Mouse (Mus musculus) bone marrow macrophage, adult 2 months (primary cell): ENCODE measurements around the gene Mrpl27. TPM values are rescaled to one million over a fixed set of nuclear protein-coding genes. Genes with fewer than 3 reads are reported as not detected.

Experiments
- H3K27ac ChIP-seq: 2 replicates; pipeline ENCODE4 v1.5.1; 2012; ENCODE audit warnings: low read depth, low read length; ENCODE audit not compliant: insufficient read depth
- H3K4me1 ChIP-seq: 2 replicates; pipeline ENCODE4 v1.6.1; 2012; ENCODE audit warnings: low read length; ENCODE audit not compliant: control insufficient read depth, insufficient read depth
- H3K4me3 ChIP-seq: 2 replicates; pipeline ENCODE4 v1.5.1; 2012; ENCODE audit warnings: mild to moderate bottlenecking, low read length, moderate library complexity; ENCODE audit not compliant: insufficient read depth
- CTCF ChIP-seq: IDR thresholded peaks from 2 replicates; pipeline ENCODE4 v1.5.1; 2012; ENCODE audit warnings: low read depth, mild to moderate bottlenecking, low read length, moderate library complexity
- POLR2A ChIP-seq: IDR thresholded peaks from 2 replicates; pipeline ENCODE4 v1.6.1; 2012; ENCODE audit warnings: mild to moderate bottlenecking, low read depth, low read length, borderline replicate concordance
- polyA plus RNA-seq: library from polyadenylated mRNA; stranded (reverse); fragments of >200 nt; gene quantifications from 2 replicates; pipeline ENCODE4 v1.2.4, GENCODE M21; 2012; ENCODE audit not compliant: missing spikeins, insufficient read depth, insufficient read length

Mrpl27 gene
- 65.1 and 74.4 TPM in 2 replicates for polyA plus RNA-seq

GRCm38 (mm10) chr11:94653663-94654436 lies at the start of gene Mrpl27, which contains the start of gene Eme1:
Gene Mrpl27 (plus strand): TSS chr11:94653767.
Gene Eme1 (minus strand): TSS chr11:94653964.
- H3K4me3 ChIP-seq: peak within 1 kb of the TSS; percentile 73
- TF ChIP-seq CTCF (no peak), POLR2A (no peak)
- H3K27ac ChIP-seq: peak within 1 kb of the TSS; percentile 71

GRCm38 (mm10) chr11:94610744-94611740 lies 42.5 kb upstream of the Mrpl27 start:
- Histone ChIP-seq H3K4me3 (peak overlapping the region; percentile 17; the same call in 1 of the 2 replicates), H3K27ac (peak overlapping the region; percentile 72), H3K4me1 (peaks cover 8% of the 10 kb centered on the region)
- no peak for TF ChIP-seq POLR2A
- TF ChIP-seq CTCF: no peak

More at GRCm38 (mm10) chr11:94653663-94654436, at the start of gene Mrpl27, which contains the start of gene Eme1:
- H3K4me1 ChIP-seq: peaks cover 5% of the 10 kb centered on the region

GRCm38 (mm10) chr11:94614603-94615002 lies 39.0 kb upstream of the Mrpl27 start:
- TF ChIP-seq CTCF (no peak), POLR2A (no peak)
- Histone ChIP-seq H3K27ac (no peak overlapping the region), H3K4me1 (peaks cover 8% of the 10 kb centered on the region), H3K4me3 (no peak overlapping the region)

- peaks cover 8% of the 10 kb centered on the region for H3K4me1 ChIP-seq
- TF ChIP-seq POLR2A: no peak
- TF ChIP-seq CTCF: no peak
Measured at GRCm38 (mm10) chr11:94615494-94615893, 38.1 kb upstream of the Mrpl27 start.

GRCm38 (mm10) chr11:94617646-94618045 lies 35.9 kb upstream of the Mrpl27 start:
- Histone ChIP-seq H3K27ac (no peak overlapping the region), H3K4me1 (peaks cover 6% of the 10 kb centered on the region; the same call in 1 of the 2 replicates), H3K4me3 (no peak overlapping the region)
- TF ChIP-seq CTCF: no peak
- no peak for TF ChIP-seq POLR2A

More at GRCm38 (mm10) chr11:94615494-94615893, 38.1 kb upstream of the Mrpl27 start:
- Histone ChIP-seq H3K27ac (no peak overlapping the region), H3K4me3 (no peak overlapping the region)

- no peak for TF ChIP-seq POLR2A
- no peak for TF ChIP-seq CTCF
- Histone ChIP-seq H3K27ac (no peak overlapping the region), H3K4me3 (no peak overlapping the region), H3K4me1 (peaks cover 6% of the 10 kb centered on the region; the same call in 1 of the 2 replicates)
Measured at GRCm38 (mm10) chr11:94620766-94621457, 32.7 kb upstream of the Mrpl27 start.

GRCm38 (mm10) chr11:94621458-94621852 lies 32.1 kb upstream of the Mrpl27 start:
- TF ChIP-seq POLR2A (no peak), CTCF (no peak)
- no peak overlapping the region for H3K27ac ChIP-seq
- H3K4me3 ChIP-seq: no peak overlapping the region
- H3K4me1 ChIP-seq: peaks cover 6% of the 10 kb centered on the region; the same call in 1 of the 2 replicates

- H3K27ac ChIP-seq: no peak overlapping the region
- H3K4me3 ChIP-seq: no peak overlapping the region
- TF ChIP-seq CTCF: no peak
- TF ChIP-seq POLR2A: no peak
- H3K4me1 ChIP-seq: peaks cover 6% of the 10 kb centered on the region; the same call in 1 of the 2 replicates
Measured at GRCm38 (mm10) chr11:94622162-94622561, 31.4 kb upstream of the Mrpl27 start.

GRCm38 (mm10) chr11:94629199-94629883 lies 24.2 kb upstream of the Mrpl27 start, which contains the start of gene Lrrc59:
Gene Lrrc59 (plus strand): TSS chr11:94629767.
- TF ChIP-seq CTCF (peak; percentile 52), POLR2A (no peak)
- H3K4me1 ChIP-seq: peaks cover 11% of the 10 kb centered on the region
- H3K4me3 ChIP-seq: peak within 1 kb of the TSS; percentile 86
- peak within 1 kb of the TSS; percentile 43 for H3K27ac ChIP-seq
